Comparison of ENCODE assay signal across 28 mouse cellular contexts in the genomic region with DNA sequence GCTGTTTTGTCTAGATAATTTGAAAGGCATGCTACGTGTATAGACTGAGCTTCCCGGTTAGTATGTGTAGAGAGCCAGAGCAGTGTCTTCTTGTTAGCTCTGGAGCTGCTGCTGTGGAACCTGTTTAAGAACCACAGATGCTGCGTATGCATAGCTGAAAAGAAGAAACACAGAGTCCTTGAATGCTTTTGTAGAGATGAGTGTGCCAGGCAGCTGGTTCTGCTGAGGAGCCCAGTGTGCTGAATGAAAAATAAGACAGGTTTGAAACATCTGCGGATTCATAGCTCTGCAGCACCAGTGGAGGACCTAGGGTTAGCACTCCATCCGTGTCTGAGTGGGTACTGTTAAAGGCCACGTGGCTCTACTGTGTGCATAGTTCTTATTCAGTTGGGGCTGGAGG.
DNase-seq lines count a peak whose midpoint lies in the region; TF ChIP-seq lines count a peak whose summit lies in the region.
"Had no signal": no experiment of that assay in that cellular context is flagged by ENCODE, and none has a peak within 500 bp of the region (broad histone marks: within the 10 kb centered on the region; RNA-seq: fewer than 3 reads in every experiment).

No protein-coding gene starts in this region.

- TF ChIP-seq POLR2A in olfactory bulb, adult 2 months (IDR thresholded peaks at IDR 0.05; ENCODE audit: insufficient read depth, low read depth, low read length): no peak

- intact Hi-C loops in heart, postnatal 10 days (cut with DNase I): no loop called here

- DNase-seq in heart, adult 11 months: peak; percentile 77
- no peak for DNase-seq in heart, postnatal 10 days
- DNase-seq in right cerebral cortex, adult 18-20 months: peak; percentile 11
- no peak for DNase-seq in right cerebral cortex, postnatal 4 days
- no peak for DNase-seq in lung, adult 18-20 months
- DNase-seq: adrenal gland, postnatal 10 days; adrenal gland, postnatal 36 days; B cell, adult 2 months; cerebellum, adult 11 months; cerebellum, adult 2 months; cerebellum, adult 9-11 months; cerebellum, postnatal 36 days; embryo, embryonic 11 days; gastrocnemius, adult 2 months; gastrocnemius, postnatal 14 days; heart, adult 18-20 months; heart, postnatal 14 days; heart, postnatal 4 days had no signal

- 72% methylated on average over 6 of the region's 6 CpGs for WGBS in olfactory bulb, adult 2 months

- peak overlapping the region; percentile 68; the same call in 1 of the 2 replicates for H3K27ac ChIP-seq in olfactory bulb, adult 2 months (ENCODE audit: insufficient read depth, low read depth, low read length)
- H3K27ac ChIP-seq: embryonic facial prominence, embryonic 10.5 days; embryonic facial prominence, embryonic 13.5 days; forebrain, embryonic 12.5 days; forebrain, embryonic 15.5 days; gastrocnemius, adult 2 months; heart, embryonic 15.5 days; hindbrain, embryonic 12.5 days; hindbrain, embryonic 15.5 days had no signal

- no peak for TF ChIP-seq CTCF in olfactory bulb, adult 2 months (IDR thresholded peaks at IDR 0.05; ENCODE audit: insufficient read depth, low read depth, low read length)

- H3K4me1 ChIP-seq in olfactory bulb, adult 2 months (ENCODE audit: control insufficient read depth, insufficient read depth, low read length): peaks cover 14% of the 10 kb centered on the region
- H3K4me1 ChIP-seq: embryonic facial prominence, embryonic 13.5 days; forebrain, embryonic 15.5 days; heart, embryonic 12.5 days; heart, embryonic 15.5 days; hindbrain, embryonic 12.5 days; hindbrain, embryonic 15.5 days had no signal

- no peak overlapping the region for H3K4me3 ChIP-seq in olfactory bulb, adult 2 months (ENCODE audit: insufficient read depth, low read depth, low read length)
- H3K4me3 ChIP-seq: embryonic facial prominence, embryonic 10.5 days; embryonic facial prominence, embryonic 13.5 days; erythroblast, embryonic 14.5 days; forebrain, embryonic 12.5 days; forebrain, embryonic 15.5 days; gastrocnemius, adult 2 months; heart, embryonic 12.5 days; heart, embryonic 15.5 days; hindbrain, embryonic 12.5 days; hindbrain, embryonic 15.5 days had no signal

Comparison
In these comparisons a context has a peak if more than half of its experiments do, and no peak if none do; other contexts are left out.
1. DNase-seq: peak in heart, adult 11 months (single experiment) and right cerebral cortex, adult 18-20 months (single experiment); none in heart, postnatal 10 days (0 of 2), right cerebral cortex, postnatal 4 days (single experiment) and lung, adult 18-20 months (0 of 2).